Mouse (Mus musculus) kidney, embryonic 15.5 days (tissue): ENCODE data around the gene Iglon5. TPM values are rescaled to one million over a fixed set of nuclear protein-coding genes. Genes with fewer than 3 reads are reported as not detected.

Experiments
- ATAC-seq: fragments of 200-750 bp; cut with Nextera tagmentation; replicated peaks from 2 replicates; pipeline ENCODE4 v1.8.0; 2017; ENCODE audit warnings: moderate TSS enrichment; ENCODE audit not compliant: low FRiP score
- H3K27ac ChIP-seq: fragments of 300-500 bp; sonication (generic); 2 replicates; pipeline ENCODE4 v1.5.1; 2015; ENCODE audit warnings: mild to moderate bottlenecking, inconsistent platforms
- H3K27me3 ChIP-seq: fragments of 300-500 bp; sonication (generic); 2 replicates; pipeline ENCODE4 v1.6.1; 2015; ENCODE audit warnings: inconsistent platforms
- H3K36me3 ChIP-seq: fragments of 300-500 bp; sonication (generic); 2 replicates; pipeline ENCODE4 v1.6.1; 2015; ENCODE audit warnings: inconsistent platforms
- H3K4me1 ChIP-seq: fragments of 300-500 bp; sonication (generic); 2 replicates; pipeline ENCODE4 v1.6.1; 2015; ENCODE audit warnings: inconsistent platforms
- H3K4me2 ChIP-seq: fragments of 300-500 bp; sonication (generic); 2 replicates; pipeline ENCODE4 v1.6.1; 2015; ENCODE audit warnings: moderate library complexity, mild to moderate bottlenecking, inconsistent platforms
- H3K4me3 ChIP-seq: fragments of 300-500 bp; sonication (generic); replicated peaks from 2 replicates; pipeline ENCODE4 v1.5.1; 2015; ENCODE audit warnings: mild to moderate bottlenecking, inconsistent platforms
- H3K9ac ChIP-seq: fragments of 300-500 bp; sonication (generic); 2 replicates; pipeline ENCODE4 v1.6.1; 2015; ENCODE audit warnings: mild to moderate bottlenecking, inconsistent platforms
- H3K9me3 ChIP-seq: fragments of 300-500 bp; sonication (generic); replicated peaks from 2 replicates; pipeline ENCODE4 v1.6.1; 2016; ENCODE audit warnings: inconsistent platforms
- WGBS: fragments of 180-500 bp; shearing (Covaris S2); methylation state at CpG from one replicate; pipeline ENCODE4 v1.1.7; 2015; ENCODE audit warnings: mixed read lengths; 5-methylcytosine and 5-hydroxymethylcytosine counted together
- polyA plus RNA-seq: library from polyadenylated mRNA; unstranded; fragments of >200 nt; fragmentation: Nextera tagmentation; extraction: Ambion mirVana; gene quantifications from 2 replicates; pipeline ENCODE4 v1.2.1, GENCODE M21; 2015

The Iglon5 gene
- polyA plus RNA-seq, 1 experiment from 2014 or later = 0.45 TPM

- Histone ChIP-seq H3K9me3 (no peaks in the 10 kb centered on the region), H3K9ac (no peak overlapping the region), H3K36me3 (no peaks in the 10 kb centered on the region), H3K4me1 (peaks cover 18% of the 10 kb centered on the region), H3K27ac (no peak overlapping the region), H3K4me2 (no peak overlapping the region), H3K4me3 (no peak overlapping the region), H3K27me3 (no peaks in the 10 kb centered on the region)
- no peak for ATAC-seq
- WGBS = 79% methylated on average over 3 of the region's 3 CpGs
Measured at GRCm38 (mm10) chr7:43441071-43441470, 48.8 kb downstream of the Iglon5 start.

- Histone ChIP-seq H3K9me3 (no peaks in the 10 kb centered on the region), H3K4me2 (no peak within 1 kb of the TSS), H3K36me3 (no peaks in the 10 kb centered on the region), H3K27me3 (no peaks in the 10 kb centered on the region), H3K4me1 (peaks cover 18% of the 10 kb centered on the region), H3K4me3 (no peak within 1 kb of the TSS), H3K27ac (no peak within 1 kb of the TSS), H3K9ac (no peak within 1 kb of the TSS)
- ATAC-seq = no peak
- WGBS = 87% methylated on average over 6 of the region's 6 CpGs
Measured at GRCm38 (mm10) chr7:43440482-43440881, 49.4 kb downstream of the Iglon5 start, which contains the start of gene Cldnd2. Gene Cldnd2 (plus strand): TSS chr7:43440782.

- no peaks in the 10 kb centered on the region for H3K27me3 ChIP-seq
- H3K9me3 ChIP-seq = no peaks in the 10 kb centered on the region
- no peak overlapping the region for H3K9ac ChIP-seq
- H3K36me3 ChIP-seq = no peaks in the 10 kb centered on the region
- H3K4me1 ChIP-seq = peaks cover 8% of the 10 kb centered on the region
- H3K27ac ChIP-seq = no peak overlapping the region
- H3K4me3 ChIP-seq = no peak overlapping the region
- no peak overlapping the region for H3K4me2 ChIP-seq
- ATAC-seq = no peak
- WGBS = 81% methylated on average over 4 of the region's 4 CpGs
Measured at GRCm38 (mm10) chr7:43438611-43439010, 51.3 kb downstream of the Iglon5 start.

- no peak for ATAC-seq
- WGBS = 65% methylated on average over 10 of the region's 10 CpGs
- no peaks in the 10 kb centered on the region for H3K36me3 ChIP-seq
- no peaks in the 10 kb centered on the region for H3K27me3 ChIP-seq
- H3K4me2 ChIP-seq = no peak within 1 kb of the TSS
- no peak within 1 kb of the TSS for H3K9ac ChIP-seq
- no peak within 1 kb of the TSS for H3K27ac ChIP-seq
- no peak within 1 kb of the TSS for H3K4me3 ChIP-seq
- no peaks in the 10 kb centered on the region for H3K9me3 ChIP-seq
- H3K4me1 ChIP-seq = no peaks in the 10 kb centered on the region
Measured at GRCm38 (mm10) chr7:43436341-43437255, 53.3 kb downstream of the Iglon5 start, which contains the start of gene Nkg7. Gene Nkg7 (plus strand): TSS chr7:43437073.

GRCm38 (mm10) chr7:43434676-43435075 is 55.2 kb downstream of the Iglon5 start:
- H3K9ac ChIP-seq = no peak overlapping the region
- WGBS = 87% methylated on average over 5 of the region's 5 CpGs
- no peaks in the 10 kb centered on the region for H3K9me3 ChIP-seq
- H3K4me1 ChIP-seq = no peaks in the 10 kb centered on the region
- no peaks in the 10 kb centered on the region for H3K36me3 ChIP-seq
- no peak overlapping the region for H3K4me3 ChIP-seq
- H3K27me3 ChIP-seq = no peaks in the 10 kb centered on the region
- H3K27ac ChIP-seq = no peak overlapping the region
- ATAC-seq = no peak
- no peak overlapping the region for H3K4me2 ChIP-seq

- Histone ChIP-seq H3K27ac (no peak overlapping the region), H3K4me2 (no peak overlapping the region), H3K4me3 (no peak overlapping the region), H3K4me1 (no peaks in the 10 kb centered on the region), H3K9me3 (no peaks in the 10 kb centered on the region), H3K9ac (no peak overlapping the region), H3K27me3 (no peaks in the 10 kb centered on the region), H3K36me3 (no peaks in the 10 kb centered on the region)
- no peak for ATAC-seq
- 74% methylated on average over 4 of the region's 4 CpGs for WGBS
Measured at GRCm38 (mm10) chr7:43432891-43433290, 57.0 kb downstream of the Iglon5 start.

- WGBS = 68% methylated on average over 4 of the region's 4 CpGs
- Histone ChIP-seq H3K4me1 (no peaks in the 10 kb centered on the region), H3K4me2 (no peak overlapping the region), H3K27ac (no peak overlapping the region), H3K9me3 (no peaks in the 10 kb centered on the region), H3K36me3 (no peaks in the 10 kb centered on the region), H3K27me3 (no peaks in the 10 kb centered on the region), H3K9ac (no peak overlapping the region), H3K4me3 (no peak overlapping the region)
- no peak for ATAC-seq
Measured at GRCm38 (mm10) chr7:43429500-43429899, 60.4 kb downstream of the Iglon5 start.

GRCm38 (mm10) chr7:43427406-43427805 is 62.5 kb downstream of the Iglon5 start, which contains the start of gene Lim2:
Gene Lim2 (plus strand): TSS chr7:43427670.
- H3K36me3 ChIP-seq = no peaks in the 10 kb centered on the region
- H3K9ac ChIP-seq = no peak within 1 kb of the TSS
- ATAC-seq = no peak
- H3K4me1 ChIP-seq = peaks cover 4% of the 10 kb centered on the region; the same call in 1 of the 2 replicates
- 87% methylated on average over 8 of the region's 8 CpGs for WGBS
- H3K4me2 ChIP-seq = no peak within 1 kb of the TSS
- H3K4me3 ChIP-seq = no peak within 1 kb of the TSS
- no peak within 1 kb of the TSS for H3K27ac ChIP-seq
- H3K27me3 ChIP-seq = no peaks in the 10 kb centered on the region
- no peaks in the 10 kb centered on the region for H3K9me3 ChIP-seq

GRCm38 (mm10) chr7:43423991-43424625 is 65.8 kb downstream of the Iglon5 start:
- no peak for ATAC-seq
- WGBS = 64% methylated on average over 3 of the region's 3 CpGs
- Histone ChIP-seq H3K9me3 (no peaks in the 10 kb centered on the region), H3K4me3 (no peak overlapping the region), H3K9ac (no peak overlapping the region), H3K4me2 (no peak overlapping the region), H3K27ac (no peak overlapping the region), H3K36me3 (no peaks in the 10 kb centered on the region), H3K4me1 (peaks cover 4% of the 10 kb centered on the region; the same call in 1 of the 2 replicates), H3K27me3 (no peaks in the 10 kb centered on the region)

GRCm38 (mm10) chr7:43422995-43423617 is 66.8 kb downstream of the Iglon5 start:
- Histone ChIP-seq H3K27ac (no peak overlapping the region), H3K4me3 (no peak overlapping the region), H3K9ac (no peak overlapping the region), H3K4me2 (peak overlapping the region; percentile 38; the same call in 1 of the 2 replicates), H3K9me3 (no peaks in the 10 kb centered on the region), H3K36me3 (no peaks in the 10 kb centered on the region), H3K27me3 (no peaks in the 10 kb centered on the region), H3K4me1 (peaks cover 4% of the 10 kb centered on the region; the same call in 1 of the 2 replicates)
- ATAC-seq = peak; percentile 96
- 13% methylated on average over 11 of the region's 11 CpGs for WGBS
